Mouse (Mus musculus): ENCODE measurements around the gene Atp6v1g2.

DNA sequence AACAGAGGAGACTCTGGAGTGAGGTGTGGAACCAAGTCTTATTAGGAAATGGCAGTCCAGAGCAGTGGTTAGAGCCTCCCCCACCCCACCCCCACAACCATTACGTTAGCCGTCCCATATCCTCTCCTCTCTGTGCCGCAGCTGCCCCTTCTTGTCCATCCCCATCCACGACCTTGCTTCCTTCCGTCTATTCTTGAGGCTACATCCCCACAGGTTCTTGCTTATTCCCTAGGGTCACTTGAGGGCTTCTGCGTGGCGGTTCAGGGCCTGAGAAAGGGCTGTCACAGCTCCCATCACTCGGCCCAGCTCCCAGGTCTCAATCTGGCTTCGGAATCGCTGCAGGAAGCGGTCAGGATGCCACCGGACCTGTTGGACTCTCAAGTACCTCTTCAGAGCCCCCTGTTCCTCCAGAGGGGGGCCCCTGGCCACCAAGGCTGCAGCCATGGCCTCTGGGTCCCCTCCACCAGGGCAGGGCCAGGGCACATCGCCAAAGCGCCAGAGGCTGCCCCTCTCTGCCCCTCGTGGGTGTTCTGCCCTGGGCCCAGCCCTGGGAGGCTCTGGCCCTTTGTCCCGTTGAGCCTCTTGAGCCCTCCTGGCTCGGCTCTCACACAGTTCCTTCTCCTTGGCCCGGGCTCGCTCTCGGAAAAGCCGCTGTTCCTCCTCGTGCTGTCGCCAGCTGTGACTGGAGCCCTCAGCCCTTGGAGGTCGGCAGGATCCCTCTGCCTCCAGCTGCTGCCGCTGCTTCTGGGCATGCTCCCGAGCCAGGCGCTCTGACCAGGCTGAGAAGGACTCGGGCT, 13.1 kb upstream of the Atp6v1g2 start, which contains the start of gene Gm16181:
- no peak for TF ChIP-seq MAFK (IDR thresholded peaks at IDR 0.05; ENCODE audit: insufficient read depth, low read depth, low read length)
- no peak for TF ChIP-seq CHD2 (IDR thresholded peaks at IDR 0.05; ENCODE audit: low read depth, low read length)
- no peak for TF ChIP-seq HCFC1 (IDR thresholded peaks at IDR 0.05; ENCODE audit: borderline replicate concordance, insufficient read depth, low read length)
